Mouse (Mus musculus): ENCODE results near the gene Tead1.

Tead1 gene

DNA sequence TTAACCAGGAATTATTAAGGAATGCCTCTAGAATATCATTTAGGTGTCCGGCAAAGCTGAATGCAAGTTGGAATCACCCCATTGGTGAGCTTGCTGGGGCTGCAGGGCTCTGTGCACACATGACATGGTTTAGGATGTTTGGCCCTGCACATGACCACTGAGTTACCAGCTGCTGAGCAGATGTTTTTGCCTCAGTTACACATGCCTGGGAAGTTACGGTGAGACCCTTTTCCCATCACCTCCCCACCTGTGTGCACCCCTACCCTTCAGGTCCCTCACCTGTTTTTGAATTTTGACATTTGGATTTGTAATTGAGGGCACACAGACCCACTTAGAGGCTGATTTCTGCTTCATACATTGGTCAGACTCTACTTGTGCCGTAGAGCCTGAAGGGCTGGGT, 6.9 kb downstream of the Tead1 start:
- no peak for DNase-seq (ENCODE audit: low spot score)

DNA sequence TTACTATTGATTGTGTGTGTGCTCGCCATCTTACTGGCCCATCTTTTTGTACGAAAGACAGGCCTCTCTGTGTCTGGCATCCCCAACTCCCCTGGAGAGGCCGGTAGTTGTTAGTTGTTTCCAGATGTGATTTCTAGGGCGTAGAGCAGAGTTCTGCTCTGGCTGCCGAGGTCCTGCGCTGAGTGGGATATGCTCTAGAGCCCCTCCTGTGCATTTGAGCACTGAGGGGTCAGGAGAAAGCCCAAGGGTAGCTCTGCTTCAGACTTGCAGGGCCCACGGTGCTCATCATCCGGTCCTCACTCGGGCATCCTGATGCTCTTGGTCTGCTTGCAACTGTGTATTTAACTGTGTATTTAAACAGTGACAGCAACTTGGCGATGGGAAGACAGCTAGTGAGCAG, 7.5 kb downstream of the Tead1 start:
- no peak for DNase-seq (ENCODE audit: low spot score)

DNA sequence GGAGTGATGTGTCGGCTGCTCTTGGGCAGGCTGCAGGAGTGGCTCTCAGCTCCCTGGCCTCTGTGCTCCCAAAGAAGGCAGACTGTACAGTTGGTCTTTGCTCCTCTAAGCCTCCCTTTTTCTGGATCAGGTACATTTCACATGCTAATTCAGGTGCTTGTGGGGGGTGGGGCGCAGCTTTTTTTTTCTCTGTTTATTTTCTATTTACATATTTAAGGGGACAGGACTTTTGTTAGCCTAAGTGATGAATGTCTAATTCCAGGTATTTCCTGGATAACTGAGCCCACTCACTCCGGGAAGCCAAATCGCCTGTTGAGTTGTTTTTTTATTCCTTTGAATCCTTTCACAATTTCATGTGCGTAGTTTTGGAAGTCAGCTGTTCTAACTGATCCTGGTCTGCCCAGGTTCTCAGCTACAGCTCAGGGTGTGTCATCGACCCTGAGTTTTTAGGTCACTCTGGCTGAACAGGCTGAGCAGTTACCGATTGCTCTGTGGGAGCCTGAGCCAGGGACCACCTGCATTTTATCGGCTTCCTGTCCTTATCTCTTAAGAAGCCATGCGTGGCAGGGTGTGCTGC, 9.4 kb downstream of the Tead1 start:
- DNase-seq (ENCODE audit: low spot score) = no peak

GRCm38 (mm10) chr7:112690836-112691781, 12.0 kb downstream of the Tead1 start:
- no peak for DNase-seq (ENCODE audit: low spot score)

- no peak for DNase-seq (ENCODE audit: low spot score)
These were observed 14.4 kb downstream of the Tead1 start for GRCm38 (mm10) chr7:112693566-112693965.

DNA sequence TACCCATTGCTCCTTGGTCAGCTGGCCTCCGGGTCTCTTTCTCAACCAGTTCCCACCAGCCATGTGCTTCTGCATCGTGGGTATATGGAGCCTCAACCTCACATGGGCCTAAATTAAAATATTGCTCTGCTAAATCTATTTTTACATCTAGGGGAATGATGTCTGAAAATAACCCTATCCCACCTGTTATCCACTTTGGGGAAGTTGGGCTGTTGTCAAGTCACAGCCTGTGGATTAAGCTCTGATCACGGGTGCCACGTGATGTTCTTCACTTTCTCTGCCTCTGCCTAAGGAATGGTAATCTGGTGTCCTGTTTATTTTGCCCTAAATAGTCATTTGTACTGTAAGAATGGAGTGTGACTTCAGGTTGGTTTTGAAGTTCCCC, 17.7 kb downstream of the Tead1 start:
- no peak for DNase-seq (ENCODE audit: low spot score)

GRCm38 (mm10) chr7:112697162-112697841, 18.2 kb downstream of the Tead1 start:
- no peak for DNase-seq (ENCODE audit: low spot score)

DNA sequence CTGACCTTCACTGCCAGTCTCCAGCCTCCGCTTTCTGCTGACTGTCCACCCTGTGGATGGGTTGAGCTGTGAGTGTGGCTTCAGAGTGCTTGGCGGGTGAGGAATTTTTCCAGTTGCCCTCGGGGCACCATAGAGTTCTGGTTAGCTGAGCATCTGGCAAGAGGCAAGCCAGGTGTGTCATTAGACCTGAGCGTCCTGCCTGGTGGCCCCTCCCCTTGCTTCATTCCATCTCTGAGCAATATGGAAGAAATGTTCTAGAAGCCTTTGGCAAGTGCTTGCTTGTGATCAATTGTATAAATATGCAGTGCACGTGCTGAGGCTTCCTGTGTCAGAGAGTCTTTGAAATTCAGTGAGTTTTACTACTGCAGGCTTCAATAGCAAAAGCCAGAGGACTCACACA, 21.0 kb downstream of the Tead1 start:
- DNase-seq (ENCODE audit: low spot score) = no peak

- DNase-seq (ENCODE audit: low spot score) = no peak
These were observed 24.2 kb downstream of the Tead1 start for GRCm38 (mm10) chr7:112703341-112703740.

- no peak for DNase-seq (ENCODE audit: low spot score)
These were observed 26.8 kb downstream of the Tead1 start for GRCm38 (mm10) chr7:112705870-112706269.

- no peak for DNase-seq (ENCODE audit: low spot score)
These were observed 27.6 kb downstream of the Tead1 start for GRCm38 (mm10) chr7:112706756-112707155.

GRCm38 (mm10) chr7:112710409-112711107, 31.4 kb downstream of the Tead1 start:
- no peak for DNase-seq (ENCODE audit: low spot score)

DNA sequence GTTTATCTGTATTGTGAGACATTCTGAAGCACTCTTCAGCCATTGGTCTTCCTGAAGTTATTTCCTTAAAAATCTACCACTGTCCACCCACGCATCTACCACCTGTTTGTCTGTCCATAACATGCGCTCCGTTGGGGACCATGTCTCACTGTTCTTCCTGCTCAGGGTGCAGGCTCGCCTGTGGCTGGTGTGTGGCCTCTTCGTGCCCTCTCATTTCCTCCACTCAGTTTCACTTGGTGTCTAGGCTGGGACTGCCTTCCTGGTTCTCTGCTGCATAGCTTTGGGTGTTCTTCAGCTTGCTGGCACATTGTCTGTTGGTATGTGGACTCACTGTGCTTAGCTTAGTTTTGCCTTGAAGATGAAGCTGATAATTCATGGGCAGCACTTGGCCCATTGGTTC, 32.9 kb downstream of the Tead1 start:
- DNase-seq (ENCODE audit: low spot score) = no peak

- no peak for DNase-seq (ENCODE audit: low spot score)
These were observed 34.4 kb downstream of the Tead1 start for GRCm38 (mm10) chr7:112713509-112713908.

DNA sequence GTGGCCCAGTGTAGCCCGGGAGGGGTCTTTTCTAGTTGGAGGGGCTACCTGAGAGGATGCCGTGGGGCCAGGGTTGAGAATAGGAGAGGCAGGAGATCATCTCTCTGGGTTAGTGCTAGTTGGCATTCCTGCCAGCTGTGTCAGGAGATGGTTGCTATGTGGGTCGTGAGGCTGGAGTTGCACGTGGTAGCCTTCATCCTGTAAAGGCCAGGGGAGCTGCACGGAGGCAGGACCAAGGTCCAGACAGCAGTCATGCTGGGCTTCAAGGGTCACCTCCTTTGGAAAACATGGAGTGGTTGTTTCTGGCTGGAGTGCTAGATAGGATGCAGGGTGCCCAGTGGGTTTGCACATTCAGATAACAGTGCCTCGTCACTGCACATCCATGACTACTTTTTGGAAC, 35.7 kb downstream of the Tead1 start:
- DNase-seq (ENCODE audit: low spot score) = no peak

GRCm38 (mm10) chr7:112716701-112717100, 37.6 kb downstream of the Tead1 start:
- no peak for DNase-seq (ENCODE audit: low spot score)

DNA sequence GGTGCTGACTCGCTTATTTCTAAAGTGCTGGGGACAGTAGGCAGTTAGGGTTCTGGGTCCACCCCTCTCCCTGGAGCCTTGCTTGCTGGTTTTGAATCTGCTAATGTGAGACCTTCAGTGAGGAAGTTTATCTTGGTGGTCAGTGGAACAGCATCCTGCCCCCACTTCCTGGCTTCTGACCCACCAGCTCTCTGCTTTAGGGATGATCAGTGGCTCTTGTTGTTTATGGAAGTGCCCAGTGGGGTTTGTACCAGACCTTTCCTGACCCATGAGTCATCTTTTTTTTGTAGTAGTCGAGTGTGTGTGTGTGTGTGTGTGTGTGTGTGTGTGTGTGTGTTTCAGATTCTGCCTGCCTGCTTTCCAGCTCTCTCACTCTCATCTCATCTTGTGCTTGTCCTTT, 38.6 kb downstream of the Tead1 start:
- DNase-seq (ENCODE audit: low spot score) = no peak

DNA sequence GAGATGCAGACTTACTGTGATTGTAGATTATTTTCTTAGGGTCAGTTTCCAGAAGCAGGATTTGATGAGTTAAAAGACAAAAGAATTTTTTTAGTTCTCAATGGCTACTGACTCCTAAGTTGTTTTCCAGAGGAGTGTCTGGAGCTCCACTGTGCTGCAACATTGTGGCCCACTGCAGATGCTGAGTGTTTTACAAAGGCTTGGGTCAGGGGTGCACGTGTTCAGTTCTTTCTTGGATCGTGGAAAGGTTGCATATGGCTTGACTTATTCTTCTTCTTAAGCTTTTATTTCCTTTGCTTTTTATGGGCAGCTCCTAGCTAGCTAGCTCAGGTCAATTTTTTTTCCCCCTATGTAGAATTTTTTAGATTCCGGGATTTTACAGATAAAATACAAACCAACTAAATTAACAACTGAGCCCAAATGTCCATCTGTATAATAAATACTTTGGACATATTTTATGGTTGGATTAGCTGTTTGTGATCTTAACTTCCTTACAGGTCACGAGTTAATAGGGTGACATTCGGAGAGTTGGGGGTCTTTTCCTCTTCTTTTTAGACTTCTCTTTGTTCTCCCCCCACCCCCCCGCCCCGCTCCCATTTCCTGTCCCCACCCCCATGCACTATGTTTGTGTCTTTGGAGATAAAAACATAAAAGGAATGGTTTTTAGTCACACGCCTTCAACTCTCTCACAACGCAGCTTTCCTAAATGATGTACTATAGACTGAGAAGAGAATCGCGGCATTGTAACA, 40.5 kb downstream of the Tead1 start:
- DNase-seq (ENCODE audit: low spot score) = no peak

DNA sequence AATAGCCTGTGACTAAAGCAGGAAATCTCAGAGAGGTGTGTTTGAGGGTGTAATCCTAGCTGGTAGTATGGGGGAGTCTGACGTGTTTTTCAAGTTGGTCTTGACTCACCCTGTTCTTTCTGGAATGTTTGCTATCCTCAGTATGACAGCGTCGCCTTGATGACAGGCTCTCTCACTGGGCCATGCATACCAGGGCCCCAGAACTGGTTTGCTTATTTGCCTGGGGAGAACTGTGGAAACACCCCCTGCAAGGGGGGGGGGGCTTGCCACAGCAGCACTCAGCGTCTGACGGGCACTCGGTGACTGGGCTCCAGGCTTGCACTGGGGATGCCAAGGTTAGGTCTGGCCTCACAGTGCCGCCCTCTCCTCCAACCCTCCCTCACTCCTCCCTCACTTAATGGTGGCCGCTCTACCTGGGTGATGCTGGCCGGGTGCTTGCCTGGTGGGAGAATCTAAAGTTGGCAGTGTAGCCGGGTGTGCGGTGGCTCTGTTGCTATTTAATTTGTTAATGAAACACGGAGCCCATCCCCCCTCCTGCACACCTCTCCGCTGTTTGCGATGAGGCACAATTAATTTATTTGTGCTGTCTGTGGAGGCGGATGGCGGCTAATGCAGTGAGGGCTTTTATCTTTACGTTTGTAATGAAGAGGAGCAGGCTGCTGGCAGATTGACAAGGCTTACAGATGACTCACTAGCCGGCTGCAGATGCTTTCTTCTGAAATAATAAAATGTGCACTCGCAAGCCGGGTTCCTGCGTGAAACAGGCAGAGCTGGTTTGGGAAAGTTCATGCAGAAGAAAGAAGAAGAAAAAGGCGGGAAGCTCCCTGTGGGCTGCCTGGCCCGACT, 41.2 kb downstream of the Tead1 start:
- peak; percentile 35 for DNase-seq (ENCODE audit: low spot score)

DNA sequence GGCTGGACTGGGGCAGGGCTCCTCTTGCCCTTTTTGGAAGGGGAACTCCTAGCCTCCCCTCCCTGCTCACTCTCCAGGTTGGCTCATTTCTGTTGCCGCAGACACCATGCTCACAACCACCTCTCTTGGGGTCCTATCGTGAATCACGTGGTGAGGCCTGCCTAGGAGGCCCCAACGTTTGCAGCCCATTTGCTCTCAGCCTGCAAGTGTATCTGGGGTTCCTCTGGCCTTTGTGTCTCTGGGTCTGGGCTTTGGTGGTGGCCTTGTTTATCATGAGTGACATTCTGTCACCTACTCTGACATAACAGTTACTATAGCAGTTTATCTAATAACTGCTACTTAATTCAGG, 41.8 kb downstream of the Tead1 start:
- no peak for DNase-seq (ENCODE audit: low spot score)

GRCm38 (mm10) chr7:112721859-112722258, 42.7 kb downstream of the Tead1 start:
- no peak for DNase-seq (ENCODE audit: low spot score)

Measured in retina, embryonic 14.5 days (tissue).